Mouse (Mus musculus): ENCODE results near the gene Rnf149. TPM values are rescaled to one million over a fixed set of nuclear protein-coding genes. Genes with fewer than 3 reads are reported as not detected.

The Rnf149 gene
- polyA plus RNA-seq (2015; fragmentation: Nextera tagmentation; extraction: Ambion mirVana) = 23.4 and 26.6 TPM in 2 replicates

DNA sequence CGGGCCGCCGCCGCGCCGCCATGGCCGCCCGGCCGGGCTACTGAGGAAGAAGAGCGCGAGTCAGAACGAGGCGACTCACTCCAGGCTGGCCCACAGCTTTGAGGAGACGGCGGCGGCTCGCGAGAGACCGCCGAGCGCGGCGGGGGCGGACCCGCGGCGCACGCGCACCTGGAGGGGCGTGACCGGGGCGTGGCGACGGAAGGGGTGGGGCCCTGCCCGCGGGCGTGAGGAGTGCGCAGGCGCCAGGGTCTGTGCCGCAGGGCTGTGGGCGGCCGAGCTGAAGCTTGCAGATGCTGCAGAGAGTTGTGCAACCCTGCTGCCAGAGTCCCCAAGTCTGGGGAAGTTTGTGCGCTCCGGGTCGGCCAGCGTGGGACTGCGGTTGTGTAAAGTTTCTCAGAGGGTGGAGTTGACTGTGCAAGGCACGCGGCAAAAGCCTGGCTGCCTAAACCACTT lies at the start of gene Rnf149:
Rnf149 (minus strand) TSS at position 153 of the 453 bp plus-strand sequence.
- H3K27me3 ChIP-seq = no peaks in the 10 kb centered on the region
- peaks cover 28% of the 10 kb centered on the region for H3K4me1 ChIP-seq
- H3K4me3 ChIP-seq = peak within 1 kb of the TSS; percentile 100
- peak within 1 kb of the TSS; percentile 85 for H3K4me2 ChIP-seq (replicated peaks)
- H3K9ac ChIP-seq (replicated peaks) = peak within 1 kb of the TSS; percentile 99
- H3K36me3 ChIP-seq = no peaks in the 10 kb centered on the region
- ATAC-seq (replicated peaks) = peak; percentile 97
- peak within 1 kb of the TSS; percentile 99 for H3K27ac ChIP-seq (replicated peaks)
- no peaks in the 10 kb centered on the region for H3K9me3 ChIP-seq
- WGBS = under 1% methylated on average over 49 of the region's 49 CpGs

- ATAC-seq (replicated peaks) = no peak
- Histone ChIP-seq H3K4me2 (replicated peaks) (no peak overlapping the region), H3K36me3 (no peaks in the 10 kb centered on the region), H3K9ac (replicated peaks) (no peak overlapping the region), H3K4me1 (no peaks in the 10 kb centered on the region), H3K27me3 (no peaks in the 10 kb centered on the region), H3K27ac (replicated peaks) (no peak overlapping the region), H3K9me3 (0 out of 2 replicates have a peak, but pooled peaks cover 2% of the 10 kb centered on the region), H3K4me3 (no peak overlapping the region)
- 66% methylated on average over 3 of the region's 3 CpGs for WGBS
Measured at GRCm38 (mm10) chr1:39625491-39625890, 48.3 kb upstream of the Rnf149 start.

GRCm38 (mm10) chr1:39623729-39624128 lies 46.5 kb upstream of the Rnf149 start:
- H3K4me2 ChIP-seq (replicated peaks) = no peak overlapping the region
- no peaks in the 10 kb centered on the region for H3K36me3 ChIP-seq
- no peaks in the 10 kb centered on the region for H3K4me1 ChIP-seq
- 0 out of 2 replicates have a peak, but pooled peaks cover 2% of the 10 kb centered on the region for H3K9me3 ChIP-seq
- ATAC-seq (replicated peaks) = no peak
- H3K4me3 ChIP-seq = no peak overlapping the region
- H3K9ac ChIP-seq (replicated peaks) = no peak overlapping the region
- no peak overlapping the region for H3K27ac ChIP-seq (replicated peaks)
- H3K27me3 ChIP-seq = no peaks in the 10 kb centered on the region
- WGBS = 55% methylated on average over 1 of the region's 1 CpGs

DNA sequence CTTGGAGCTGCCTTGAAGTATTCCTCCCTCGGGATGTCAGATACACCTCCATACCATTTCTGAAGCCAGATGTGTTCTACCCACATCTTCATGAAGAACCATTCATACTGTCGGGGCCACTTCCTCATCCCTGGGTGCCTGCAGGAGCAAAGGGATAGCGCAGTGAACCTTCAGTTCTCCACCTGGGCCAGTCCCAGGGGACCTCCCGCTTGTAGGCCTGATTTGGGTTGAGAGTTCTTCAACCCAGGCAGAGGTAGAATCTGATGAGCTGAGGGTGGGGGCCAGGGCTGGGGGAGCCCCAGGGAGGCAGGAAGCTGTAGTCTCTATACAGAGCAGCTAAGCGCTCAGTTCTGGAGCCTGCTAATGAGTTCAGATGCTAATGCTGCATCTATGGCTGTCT lies 45.9 kb upstream of the Rnf149 start:
- Histone ChIP-seq H3K4me2 (replicated peaks) (no peak overlapping the region), H3K4me1 (no peaks in the 10 kb centered on the region)
- 92% methylated on average over 5 of the region's 5 CpGs for WGBS

GRCm38 (mm10) chr1:39618524-39618923 lies 41.3 kb upstream of the Rnf149 start:
- ATAC-seq (replicated peaks) = no peak
- H3K27ac ChIP-seq (replicated peaks) = no peak overlapping the region
- H3K27me3 ChIP-seq = no peaks in the 10 kb centered on the region
- WGBS = 30% methylated on average over 8 of the region's 8 CpGs
- H3K9me3 ChIP-seq = 0 out of 2 replicates have a peak, but pooled peaks cover 2% of the 10 kb centered on the region
- no peak overlapping the region for H3K4me3 ChIP-seq
- H3K4me2 ChIP-seq (replicated peaks) = no peak overlapping the region
- H3K9ac ChIP-seq (replicated peaks) = no peak overlapping the region
- H3K4me1 ChIP-seq = no peaks in the 10 kb centered on the region
- H3K36me3 ChIP-seq = no peaks in the 10 kb centered on the region

More for the DNA sequence above, 45.9 kb upstream of the Rnf149 start:
- ATAC-seq (replicated peaks) = no peak
- H3K9ac ChIP-seq (replicated peaks) = no peak overlapping the region
- H3K9me3 ChIP-seq = 0 out of 2 replicates have a peak, but pooled peaks cover 2% of the 10 kb centered on the region
- no peaks in the 10 kb centered on the region for H3K27me3 ChIP-seq
- H3K27ac ChIP-seq (replicated peaks) = no peak overlapping the region
- no peak overlapping the region for H3K4me3 ChIP-seq
- H3K36me3 ChIP-seq = no peaks in the 10 kb centered on the region

- Histone ChIP-seq H3K27me3 (no peaks in the 10 kb centered on the region), H3K4me3 (no peak overlapping the region), H3K27ac (replicated peaks) (no peak overlapping the region), H3K9me3 (no peaks in the 10 kb centered on the region), H3K4me2 (replicated peaks) (no peak overlapping the region), H3K9ac (replicated peaks) (no peak overlapping the region), H3K36me3 (no peaks in the 10 kb centered on the region), H3K4me1 (no peaks in the 10 kb centered on the region)
- ATAC-seq (replicated peaks) = no peak
- 77% methylated on average over 6 of the region's 6 CpGs for WGBS
Measured at GRCm38 (mm10) chr1:39615526-39615925, 38.3 kb upstream of the Rnf149 start.

DNA sequence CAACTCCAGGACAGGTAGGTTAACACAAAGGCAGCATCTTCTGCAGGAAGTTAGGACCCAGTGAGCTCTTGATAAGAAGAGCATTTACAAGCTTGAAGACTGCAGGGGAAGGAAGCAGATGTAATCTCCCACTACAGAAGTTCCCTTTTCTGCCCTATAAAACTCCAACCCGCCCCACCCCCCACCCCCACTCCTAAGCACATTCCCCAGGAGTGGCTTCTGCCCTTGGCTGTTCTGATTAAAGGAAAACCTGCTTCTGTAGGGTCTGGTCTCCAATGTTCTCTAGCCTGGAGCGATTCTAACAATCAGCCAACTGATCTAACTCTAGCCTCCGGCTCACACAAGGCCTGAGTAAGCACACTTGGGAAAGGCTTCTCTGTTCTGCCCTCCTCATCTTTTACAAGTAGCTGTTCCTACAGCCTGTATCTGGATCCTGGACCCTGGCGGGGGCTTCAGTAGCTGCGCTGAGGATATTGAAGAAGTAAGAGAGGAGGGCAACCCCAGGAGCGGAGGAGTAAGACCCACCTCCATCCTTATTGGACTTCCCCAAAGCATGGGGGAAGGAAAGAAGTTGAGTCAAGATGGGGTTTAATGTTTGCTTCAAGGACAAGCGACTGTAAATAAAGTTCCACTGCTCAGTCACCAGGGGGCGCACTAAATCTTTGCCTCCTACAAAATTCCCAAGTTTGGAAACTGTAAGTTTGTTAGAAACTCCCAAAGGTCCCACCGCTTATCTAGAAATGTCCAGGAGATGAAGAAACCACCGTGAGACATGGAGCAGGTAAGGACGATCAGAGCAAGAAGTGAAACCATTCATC lies 37.5 kb upstream of the Rnf149 start:
- Histone ChIP-seq H3K4me3 (no peak overlapping the region), H3K4me1 (no peaks in the 10 kb centered on the region), H3K27me3 (no peaks in the 10 kb centered on the region), H3K4me2 (replicated peaks) (no peak overlapping the region), H3K27ac (replicated peaks) (no peak overlapping the region), H3K9me3 (no peaks in the 10 kb centered on the region), H3K36me3 (no peaks in the 10 kb centered on the region), H3K9ac (replicated peaks) (no peak overlapping the region)
- ATAC-seq (replicated peaks) = no peak
- 24% methylated on average over 11 of the region's 11 CpGs for WGBS

DNA sequence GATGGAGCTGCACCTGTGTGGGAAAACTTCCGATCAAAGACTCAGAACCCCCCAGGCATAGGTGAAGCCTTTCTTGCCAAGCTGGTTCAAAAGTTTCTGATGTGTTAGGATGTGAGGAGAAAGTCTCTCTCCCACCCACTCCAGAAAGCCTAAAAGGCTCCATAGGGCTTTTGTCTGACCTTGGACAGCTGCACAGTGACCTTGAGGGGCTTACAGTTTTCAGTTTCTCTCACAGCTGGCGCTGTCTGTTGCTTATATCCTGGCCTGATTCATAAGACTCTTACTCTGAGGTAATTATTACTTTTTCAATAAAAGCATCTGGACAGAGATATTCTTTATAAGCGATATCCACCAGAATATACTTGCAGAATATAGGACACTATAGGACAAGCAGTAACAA lies 35.9 kb upstream of the Rnf149 start:
- H3K36me3 ChIP-seq = no peaks in the 10 kb centered on the region
- H3K27me3 ChIP-seq = no peaks in the 10 kb centered on the region
- no peak overlapping the region for H3K9ac ChIP-seq (replicated peaks)
- H3K4me2 ChIP-seq (replicated peaks) = no peak overlapping the region
- H3K27ac ChIP-seq (replicated peaks) = no peak overlapping the region
- no peak for ATAC-seq (replicated peaks)
- 95% methylated on average over 3 of the region's 3 CpGs for WGBS
- no peak overlapping the region for H3K4me3 ChIP-seq
- no peaks in the 10 kb centered on the region for H3K4me1 ChIP-seq
- no peaks in the 10 kb centered on the region for H3K9me3 ChIP-seq

DNA sequence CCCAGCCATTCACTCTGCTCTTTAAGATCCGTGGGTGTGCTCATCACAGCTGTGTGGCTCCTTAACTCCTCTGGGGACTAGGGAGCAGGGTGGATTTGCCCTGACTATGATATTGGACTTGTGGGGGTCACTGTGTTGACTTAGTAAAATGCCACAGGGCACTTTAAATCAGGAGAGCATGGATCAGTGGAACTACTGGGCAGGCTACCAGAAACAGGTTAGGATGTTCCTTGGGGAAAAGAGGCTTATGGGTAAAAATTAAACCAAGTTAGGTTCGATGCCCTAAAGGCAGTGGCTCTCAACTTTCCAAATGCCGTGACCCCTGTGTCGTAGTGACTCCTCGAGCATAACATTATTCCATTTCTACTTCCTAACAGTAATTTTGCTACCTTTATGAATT lies 35.3 kb upstream of the Rnf149 start:
- H3K9ac ChIP-seq (replicated peaks) = no peak overlapping the region
- H3K27me3 ChIP-seq = no peaks in the 10 kb centered on the region
- ATAC-seq (replicated peaks) = no peak
- H3K27ac ChIP-seq (replicated peaks) = no peak overlapping the region
- H3K9me3 ChIP-seq = no peaks in the 10 kb centered on the region
- 81% methylated on average over 5 of the region's 5 CpGs for WGBS
- no peaks in the 10 kb centered on the region for H3K4me1 ChIP-seq
- no peak overlapping the region for H3K4me2 ChIP-seq (replicated peaks)
- no peak overlapping the region for H3K4me3 ChIP-seq
- no peaks in the 10 kb centered on the region for H3K36me3 ChIP-seq

- no peak overlapping the region for H3K9ac ChIP-seq (replicated peaks)
- no peak overlapping the region for H3K4me2 ChIP-seq (replicated peaks)
- WGBS = 84% methylated on average over 8 of the region's 8 CpGs
- no peaks in the 10 kb centered on the region for H3K9me3 ChIP-seq
- no peaks in the 10 kb centered on the region for H3K36me3 ChIP-seq
- ATAC-seq (replicated peaks) = no peak
- no peak overlapping the region for H3K4me3 ChIP-seq
- no peak overlapping the region for H3K27ac ChIP-seq (replicated peaks)
- H3K27me3 ChIP-seq = no peaks in the 10 kb centered on the region
- no peaks in the 10 kb centered on the region for H3K4me1 ChIP-seq
Measured at GRCm38 (mm10) chr1:39608534-39608933, 31.3 kb upstream of the Rnf149 start.

GRCm38 (mm10) chr1:39602477-39602876 lies 25.3 kb upstream of the Rnf149 start:
- Histone ChIP-seq H3K27me3 (no peaks in the 10 kb centered on the region), H3K36me3 (no peaks in the 10 kb centered on the region), H3K4me3 (no peak overlapping the region), H3K4me2 (replicated peaks) (no peak overlapping the region), H3K4me1 (peaks cover 3% of the 10 kb centered on the region; the same call in 1 of the 2 replicates), H3K9me3 (0 out of 2 replicates have a peak, but pooled peaks cover 3% of the 10 kb centered on the region), H3K27ac (replicated peaks) (no peak overlapping the region), H3K9ac (replicated peaks) (no peak overlapping the region)
- 89% methylated on average over 3 of the region's 3 CpGs for WGBS
- no peak for ATAC-seq (replicated peaks)

DNA sequence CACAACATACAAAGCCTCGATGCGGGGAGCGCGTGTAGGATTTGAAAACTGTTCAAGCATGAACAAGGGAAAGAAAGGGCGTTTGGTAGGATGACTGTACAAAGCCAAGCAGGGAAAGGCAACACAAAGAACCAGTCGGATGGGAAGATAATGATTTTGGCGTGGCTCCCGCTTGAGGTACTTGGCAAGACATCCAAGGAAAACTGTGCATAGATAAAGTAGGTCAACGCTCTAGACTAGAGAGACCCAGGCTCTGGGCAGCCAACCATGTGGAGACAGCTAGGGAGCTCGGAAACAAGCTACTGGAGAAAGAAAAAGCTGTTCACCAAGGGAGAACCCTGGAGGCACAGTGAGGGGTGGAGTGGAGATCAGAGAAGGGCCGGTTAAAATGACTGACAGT lies 21.5 kb upstream of the Rnf149 start:
- Histone ChIP-seq H3K9me3 (0 out of 2 replicates have a peak, but pooled peaks cover 3% of the 10 kb centered on the region), H3K9ac (replicated peaks) (no peak overlapping the region), H3K4me3 (no peak overlapping the region), H3K4me2 (replicated peaks) (no peak overlapping the region), H3K36me3 (no peaks in the 10 kb centered on the region), H3K4me1 (peaks cover 3% of the 10 kb centered on the region; the same call in 1 of the 2 replicates), H3K27ac (replicated peaks) (no peak overlapping the region), H3K27me3 (no peaks in the 10 kb centered on the region)
- ATAC-seq (replicated peaks) = no peak
- 38% methylated on average over 11 of the region's 11 CpGs for WGBS

Data from forebrain, embryonic 15.5 days (tissue).